Mouse (Mus musculus) frontal cortex, postnatal 10 days (tissue): ENCODE results near the gene Apol9b.

Experiments used
- DNase-seq, 2 experiments: peaks; one replicate each; pipeline ENCODE4 v3.0.0; 2022; ENCODE audit warnings: low spot score in 2 of 2, mixed read lengths in 1 of 2

The Apol9b gene

GRCm38 (mm10) chr15:77746326-77746725 is 17.5 kb downstream of the Apol9b start:
- DNase-seq, result no peak

GRCm38 (mm10) chr15:77748414-77748813 is 19.6 kb downstream of the Apol9b start:
- no peak for DNase-seq

- DNase-seq, result no peak
Measured at GRCm38 (mm10) chr15:77749717-77750116, 20.9 kb downstream of the Apol9b start.

- DNase-seq, result no peak
Measured at GRCm38 (mm10) chr15:77750461-77750860, 21.6 kb downstream of the Apol9b start.

- DNase-seq, result no peak
Measured at GRCm38 (mm10) chr15:77752443-77752842, 23.6 kb downstream of the Apol9b start.

- no peak for DNase-seq
Measured at GRCm38 (mm10) chr15:77755132-77755531, 26.3 kb downstream of the Apol9b start.

GRCm38 (mm10) chr15:77756081-77756480 is 27.2 kb downstream of the Apol9b start:
- DNase-seq, result no peak

- DNase-seq, result peak in 1 of 2 experiments; percentile 45
Measured at GRCm38 (mm10) chr15:77756848-77757247, 28.0 kb downstream of the Apol9b start, which contains the start of gene Apol8. TSS of gene Apol8 (minus strand) at chr15:77757003.

GRCm38 (mm10) chr15:77757586-77758226 is 28.9 kb downstream of the Apol9b start:
- DNase-seq, result no peak

GRCm38 (mm10) chr15:77760037-77760436 is 31.2 kb downstream of the Apol9b start:
- DNase-seq, result no peak

GRCm38 (mm10) chr15:77761083-77761482 is 32.2 kb downstream of the Apol9b start:
- no peak for DNase-seq

GRCm38 (mm10) chr15:77761561-77762380 is 32.9 kb downstream of the Apol9b start:
- peak in 1 of 2 experiments; percentile 44 for DNase-seq

GRCm38 (mm10) chr15:77763050-77763449 is 34.2 kb downstream of the Apol9b start:
- DNase-seq, result no peak

- no peak for DNase-seq
Measured at GRCm38 (mm10) chr15:77763702-77764101, 34.9 kb downstream of the Apol9b start.

- no peak for DNase-seq
Measured at GRCm38 (mm10) chr15:77764391-77765006, 35.7 kb downstream of the Apol9b start.

- DNase-seq, result no peak
Measured at GRCm38 (mm10) chr15:77765484-77766093, 36.8 kb downstream of the Apol9b start.

GRCm38 (mm10) chr15:77766981-77767380 is 38.1 kb downstream of the Apol9b start:
- no peak for DNase-seq

GRCm38 (mm10) chr15:77770341-77770740 is 41.5 kb downstream of the Apol9b start:
- DNase-seq, result no peak

GRCm38 (mm10) chr15:77770942-77771341 is 42.1 kb downstream of the Apol9b start:
- no peak for DNase-seq

GRCm38 (mm10) chr15:77773099-77773915 is 44.5 kb downstream of the Apol9b start:
- no peak for DNase-seq

GRCm38 (mm10) chr15:77774303-77774702 is 45.5 kb downstream of the Apol9b start:
- no peak for DNase-seq
